Mouse (Mus musculus): ENCODE measurements at regions not wholly inside any gene's neighbourhood (a gene's known extent, or its start where the extent isn't known, plus 50 kb on each side); places are given as distances from the start of the nearest gene placed in this dataset.

DNA sequence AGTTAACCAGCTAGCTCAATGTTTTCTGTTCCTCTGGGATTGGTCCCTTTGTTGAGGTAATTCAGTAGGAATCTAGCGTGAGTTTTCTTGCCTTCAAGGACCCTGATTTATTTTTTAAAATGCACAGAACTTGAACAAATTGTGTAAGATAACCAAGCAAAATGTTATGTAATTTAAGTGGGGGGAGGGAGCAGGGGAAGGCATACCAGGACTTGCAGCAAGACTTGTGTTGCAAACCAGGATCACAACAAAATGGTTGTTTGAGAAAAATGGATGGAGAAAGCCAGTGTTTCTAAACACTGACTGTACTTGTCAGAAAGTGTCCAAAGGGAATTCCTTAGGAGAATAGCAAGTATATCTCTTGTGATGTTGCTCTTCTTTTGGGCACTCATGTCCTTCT is 120.5 kb upstream of the Klf6 start:
- TF ChIP-seq CTCF (IDR thresholded peaks at IDR 0.05; ENCODE audit: low read depth) (no peak), EP300 (optimal IDR thresholded peaks at IDR 0.05) (no peak)

Data from stomach, postnatal 0 days (tissue).